Mouse (Mus musculus) myocyte (in vitro differentiated cells): ENCODE results near the gene Dock6.

Experiments
- CEBPB ChIP-seq: IDR thresholded peaks from 2 replicates; pipeline ENCODE4 v1.6.1; 2011; ENCODE audit warnings: mild to moderate bottlenecking, moderate library complexity; ENCODE audit not compliant: poor library complexity, insufficient read depth, severe bottlenecking
- E2F4 ChIP-seq: IDR thresholded peaks from one replicate; pipeline ENCODE4 v1.6.1; 2011; ENCODE audit warnings: mild to moderate bottlenecking, control low read depth, moderate library complexity; ENCODE audit not compliant: insufficient read depth
- MAX ChIP-seq: IDR thresholded peaks from one replicate; pipeline ENCODE4 v1.6.1; 2011; ENCODE audit warnings: low read depth, mild to moderate bottlenecking, control low read depth
- MYOD1 ChIP-seq, 3 experiments: IDR thresholded peaks; one replicate each; pipeline ENCODE4 v1.6.1; 2011; ENCODE audit warnings: control low read depth in 2 of 3, low read depth in 2 of 3, mild to moderate bottlenecking in 2 of 3, moderate library complexity in 1 of 3; ENCODE audit not compliant: insufficient read length in 2 of 3, control insufficient read depth in 1 of 3
- MYOG ChIP-seq, 3 experiments: IDR thresholded peaks; one replicate each; pipeline ENCODE4 v1.6.1; 2011; ENCODE audit warnings: control low read depth in 2 of 3, low read depth in 2 of 3, mild to moderate bottlenecking in 2 of 3; ENCODE audit not compliant: insufficient read length in 2 of 3, control insufficient read depth in 1 of 3, insufficient read depth in 1 of 3
- POLR2A ChIP-seq: IDR thresholded peaks from one replicate; pipeline ENCODE4 v1.6.1; 2011; ENCODE audit warnings: low read depth, mild to moderate bottlenecking, control low read depth, moderate library complexity; ENCODE audit not compliant: insufficient read length
- POLR2AphosphoS2 ChIP-seq: IDR thresholded peaks from one replicate; pipeline ENCODE4 v1.6.1; 2011; ENCODE audit warnings: low read depth, control low read depth; ENCODE audit not compliant: insufficient read length
- REST ChIP-seq: IDR thresholded peaks from one replicate; pipeline ENCODE4 v1.6.1; 2011; ENCODE audit warnings: mild to moderate bottlenecking, control low read depth, moderate library complexity; ENCODE audit not compliant: insufficient read depth, insufficient read length
- SRF ChIP-seq: IDR thresholded peaks from one replicate; pipeline ENCODE4 v1.6.1; 2011; ENCODE audit warnings: low read depth; ENCODE audit not compliant: control insufficient read depth, insufficient read length
- TCF12 ChIP-seq: IDR thresholded peaks from one replicate; pipeline ENCODE4 v1.6.1; 2011; ENCODE audit warnings: mild to moderate bottlenecking, control low read depth; ENCODE audit not compliant: poor library complexity, insufficient read depth, severe bottlenecking
- TCF3 ChIP-seq: IDR thresholded peaks from one replicate; pipeline ENCODE4 v1.6.1; 2011; ENCODE audit warnings: low read depth, control low read depth; ENCODE audit not compliant: insufficient read length
- USF1 ChIP-seq: IDR thresholded peaks from one replicate; pipeline ENCODE4 v1.6.1; 2011; ENCODE audit warnings: low read depth, mild to moderate bottlenecking, control low read depth, moderate library complexity

DNA sequence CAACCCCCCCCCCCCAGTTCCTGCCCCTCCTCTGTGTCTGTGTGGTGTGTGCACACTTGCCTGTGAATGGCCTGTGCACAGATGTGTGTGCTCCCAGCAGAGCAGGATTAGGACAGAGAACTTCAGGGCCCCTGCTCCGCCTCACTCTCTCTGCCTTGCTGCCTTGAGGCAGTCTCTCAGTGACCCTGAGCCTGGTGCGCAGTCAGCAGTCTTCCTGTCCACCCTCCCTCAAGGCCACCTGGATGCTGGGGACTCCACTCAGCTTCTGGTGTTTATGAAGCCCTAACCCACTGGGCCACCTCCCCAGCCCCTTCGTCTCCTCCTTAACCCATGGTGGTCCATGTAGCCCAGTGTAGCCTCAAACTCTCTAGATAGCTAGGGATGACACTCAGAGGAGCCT, 15.3 kb upstream of the Dock6 start:
- TF ChIP-seq REST, result no peak
- TF ChIP-seq POLR2A, result no peak
- no peak for TF ChIP-seq USF1
- TF ChIP-seq MYOD1 (IDR thresholded peaks at IDR 0.05; ENCODE audit: control insufficient read depth in 1 of 3, insufficient read length in 2 of 3, low read depth in 2 of 3), result no peak
- TF ChIP-seq MYOG (IDR thresholded peaks at IDR 0.05; ENCODE audit: control insufficient read depth in 1 of 3, insufficient read depth in 1 of 3, insufficient read length in 2 of 3, low read depth in 2 of 3), result no peak
- no peak for TF ChIP-seq MAX
- TF ChIP-seq TCF12, result no peak
- no peak for TF ChIP-seq POLR2AphosphoS2
- TF ChIP-seq TCF3, result no peak
- TF ChIP-seq E2F4, result no peak
- TF ChIP-seq SRF, result no peak
- no peak for TF ChIP-seq CEBPB
